Mouse (Mus musculus) ES-Bruce4 (cell line): ENCODE measurements at regions not wholly inside any gene's neighbourhood (a gene's known extent, or its start where the extent isn't known, plus 50 kb on each side); places are given as distances from the start of the nearest gene placed in this dataset.

Experiments
- CTCF ChIP-seq: IDR thresholded peaks from one replicate; pipeline ENCODE4 v1.8.1; 2011; ENCODE audit warnings: low read depth, low read length
- EP300 ChIP-seq: IDR thresholded peaks from 2 replicates; pipeline ENCODE4 v1.6.1; 2011; ENCODE audit warnings: low read depth, low read length; ENCODE audit not compliant: insufficient read depth
- POLR2A ChIP-seq: IDR thresholded peaks from one replicate; pipeline ENCODE4 v1.8.1; 2011; ENCODE audit warnings: low read length; ENCODE audit not compliant: insufficient read depth

- TF ChIP-seq POLR2A (no peak), CTCF (no peak), EP300 (no peak)
Observed at GRCm38 (mm10) chr2:133397566-133397965, 154.4 kb upstream of the Bmp2 start.
